Comparison of ENCODE assay signal across 12 mouse cellular contexts in the genomic region with DNA sequence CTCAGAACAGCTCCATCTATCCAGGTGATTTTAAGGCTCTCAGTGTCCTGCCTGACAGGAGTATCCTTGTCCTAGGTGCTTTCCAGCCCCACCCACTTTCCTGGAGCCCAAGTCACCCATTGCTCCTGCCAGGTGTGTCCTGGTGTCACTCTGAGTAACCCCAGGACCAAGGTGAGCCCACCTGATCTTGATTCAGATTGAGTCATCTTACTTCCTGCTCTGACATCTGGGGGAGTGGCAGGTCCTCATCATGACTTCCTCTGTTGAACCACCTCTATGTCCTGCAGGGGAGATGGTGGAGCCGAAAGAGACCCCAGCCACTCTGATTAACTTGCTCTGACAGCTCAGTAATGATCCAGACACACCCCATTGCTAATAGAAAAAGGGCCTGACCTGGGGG.
"Had no signal": no experiment of that assay in that cellular context is flagged by ENCODE, and none has a peak within 500 bp of the region (broad histone marks: within the 10 kb centered on the region; RNA-seq: fewer than 3 reads in every experiment).

No protein-coding gene starts in this region.

- DNase-seq: kidney, adult 2 months; lung, adult 2 months; lung, postnatal 36 days; right cerebral cortex, postnatal 4 days; thymus, postnatal 36 days had no signal

- ATAC-seq: lung, postnatal 0 days; midbrain, embryonic 16.5 days had no signal

- H3K36me3 ChIP-seq: limb, embryonic 10.5 days; liver, embryonic 15.5 days; midbrain, embryonic 10.5 days had no signal

- H3K9ac ChIP-seq: liver, embryonic 15.5 days had no signal

- H3K4me3 ChIP-seq: left cerebral cortex, adult 2 months; limb, embryonic 10.5 days; liver, embryonic 15.5 days; midbrain, embryonic 10.5 days had no signal

- H3K9me3 ChIP-seq: limb, embryonic 10.5 days; liver, embryonic 15.5 days; midbrain, embryonic 10.5 days had no signal

- H3K27ac ChIP-seq: left cerebral cortex, adult 2 months; limb, embryonic 10.5 days; liver, embryonic 15.5 days; midbrain, embryonic 10.5 days had no signal

- H3K4me2 ChIP-seq: liver, embryonic 11.5 days; liver, embryonic 15.5 days had no signal
